ENCODE assay signal across 14 mouse cellular contexts in the genomic region with DNA sequence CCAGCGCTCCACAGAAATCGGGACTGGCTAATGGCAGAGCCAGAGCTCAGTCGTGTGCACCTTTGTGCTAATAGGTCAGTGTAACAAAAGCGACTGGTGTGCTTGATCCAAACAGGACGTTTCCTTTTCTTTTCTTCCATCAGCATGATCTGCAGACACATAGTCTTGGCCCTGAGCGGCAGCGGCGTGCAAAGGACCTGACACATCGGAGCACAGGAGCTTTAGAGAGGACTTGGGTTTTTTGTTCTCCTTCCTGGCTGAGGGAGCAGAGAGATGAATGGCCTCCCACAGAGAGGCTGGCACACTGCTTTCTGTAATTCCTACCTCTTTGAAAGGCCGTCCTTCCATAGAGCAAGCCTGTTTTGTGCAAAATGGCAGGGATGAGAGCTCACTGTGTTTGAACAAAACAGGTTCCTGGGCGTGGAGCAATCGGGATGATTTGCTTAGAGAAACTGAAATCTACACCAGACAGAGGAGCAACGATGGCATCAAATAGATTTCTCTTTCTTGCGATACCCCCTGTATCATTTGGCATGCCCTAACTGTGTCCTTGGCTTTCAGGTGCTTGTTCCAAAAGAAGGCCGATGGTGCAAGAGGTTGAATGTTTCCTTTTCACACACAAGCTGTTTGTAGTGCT.
DNase-seq lines count a peak whose midpoint lies in the region; ATAC-seq lines count a peak whose summit lies in the region.
"Had no signal": no experiment of that assay in that cellular context is flagged by ENCODE, and none has a peak within 500 bp of the region (broad histone marks: within the 10 kb centered on the region; RNA-seq: fewer than 3 reads in every experiment).

No protein-coding gene starts in this region.

- 6% methylated on average over 15 of the region's 15 CpGs for WGBS in forebrain, embryonic 13.5 days
- WGBS in midbrain, embryonic 12.5 days: 21% methylated on average over 15 of the region's 15 CpGs

- H3K27ac ChIP-seq in forebrain, embryonic 13.5 days: peak overlapping the region; percentile 90
- peak overlapping the region; percentile 40 for H3K27ac ChIP-seq in midbrain, embryonic 12.5 days (replicated peaks)
- H3K27ac ChIP-seq: heart, embryonic 13.5 days; limb, embryonic 10.5 days had no signal

- H3K9ac ChIP-seq in forebrain, embryonic 13.5 days: 0 out of 2 replicates have a peak overlapping the region, but pooled peaks have one; percentile 45
- no peak overlapping the region for H3K9ac ChIP-seq in midbrain, embryonic 12.5 days (replicated peaks)
- H3K9ac ChIP-seq: heart, embryonic 13.5 days had no signal

- H3K27me3 ChIP-seq in forebrain, embryonic 13.5 days: no peaks in the 10 kb centered on the region
- H3K27me3 ChIP-seq in midbrain, embryonic 12.5 days: peaks cover 2% of the 10 kb centered on the region; the same call in 1 of the 2 replicates
- H3K27me3 ChIP-seq: heart, embryonic 13.5 days had no signal

- DNase-seq in ZHBTc4 (ENCODE audit: low read depth, low spot score): peak; percentile 40
- DNase-seq in cerebellum, adult 8-10 months: peak; percentile 46
- DNase-seq in urinary bladder, postnatal 4 days (ENCODE audit: low spot score in 2 of 2): no peak
- DNase-seq in left cerebral cortex, postnatal 36 days (ENCODE audit: low spot score in 2 of 2): no peak
- no peak for DNase-seq in testis, postnatal 10 days (ENCODE audit: low spot score)
- DNase-seq: kidney, adult 2 months; lung, adult 18-20 months; thymus, postnatal 14 days had no signal

- H3K36me3 ChIP-seq in forebrain, embryonic 13.5 days (ENCODE audit: poor library complexity, severe bottlenecking): no peaks in the 10 kb centered on the region
- H3K36me3 ChIP-seq in midbrain, embryonic 12.5 days: 0 out of 2 replicates have a peak, but pooled peaks cover 9% of the 10 kb centered on the region
- H3K36me3 ChIP-seq: heart, embryonic 13.5 days had no signal

- H3K4me3 ChIP-seq in forebrain, embryonic 13.5 days: no peak overlapping the region
- H3K4me3 ChIP-seq in midbrain, embryonic 12.5 days: no peak overlapping the region
- H3K4me3 ChIP-seq: heart, embryonic 13.5 days; limb, embryonic 10.5 days; myocyte had no signal

- no peaks in the 10 kb centered on the region for H3K9me3 ChIP-seq in forebrain, embryonic 13.5 days (replicated peaks)
- H3K9me3 ChIP-seq in midbrain, embryonic 12.5 days: no peaks in the 10 kb centered on the region
- H3K9me3 ChIP-seq: heart, embryonic 13.5 days; limb, embryonic 10.5 days had no signal

- peaks cover 49% of the 10 kb centered on the region for H3K4me1 ChIP-seq in forebrain, embryonic 13.5 days
- H3K4me1 ChIP-seq in midbrain, embryonic 12.5 days: peaks cover 44% of the 10 kb centered on the region

- peak overlapping the region; percentile 36 for H3K4me2 ChIP-seq in forebrain, embryonic 13.5 days
- H3K4me2 ChIP-seq in midbrain, embryonic 12.5 days (replicated peaks): peak overlapping the region; percentile 33
- H3K4me2 ChIP-seq: heart, embryonic 13.5 days had no signal

- peak; percentile 64 for ATAC-seq in forebrain, embryonic 13.5 days
- peak; percentile 52; the same call in 1 of the 2 replicates for ATAC-seq in midbrain, embryonic 12.5 days (ENCODE audit: low FRiP score, low read depth)
- no peak for ATAC-seq in megakaryocyte, adult 5-6 weeks (ENCODE audit: poor library complexity, severe bottlenecking)

- intact Hi-C loops in left cerebral cortex, postnatal 36 days (cut with DNase I): no loop called here

Comparison
In these comparisons a context has a peak if more than half of its experiments do, and no peak if none do; other contexts are left out.
1. DNase-seq: peak in ZHBTc4 (single experiment) and cerebellum, adult 8-10 months (single experiment); none in urinary bladder, postnatal 4 days (0 of 2), left cerebral cortex, postnatal 36 days (0 of 2) and testis, postnatal 10 days (single experiment).